Mouse (Mus musculus): ENCODE results near the gene Vmn2r91.
"Not testable (repeated sequence)": the region's sequence is repeated elsewhere in the genome, so short reads cannot be mapped to it uniquely, and the experiment has no call there.

GRCm38 (mm10) chr17:18151587-18151986 is 66.8 kb downstream of the Vmn2r91 start, which contains the start of gene Vmn2r92:
- TF ChIP-seq POLR2A (IDR thresholded peaks at IDR 0.05; ENCODE audit: insufficient read depth, low read length); EP300 (IDR thresholded peaks at IDR 0.05; ENCODE audit: insufficient read depth, low read depth, low read length): not testable (repeated sequence)

Measured in ES-Bruce4 (cell line).